Mouse (Mus musculus) liver, postnatal 0 days (tissue): Measurements from ENCODE around the gene Cldn1. TPM values are rescaled to one million over a fixed set of nuclear protein-coding genes. Genes with fewer than 3 reads are reported as not detected.

Experiments
- ATAC-seq: fragments of 200-750 bp; cut with Nextera tagmentation; 2 replicates; pipeline ENCODE4 v1.8.0; 2017; ENCODE audit warnings: mild to moderate bottlenecking, moderate library complexity
- DNase-seq: peaks from one replicate; pipeline ENCODE4 v3.0.0-alpha.2; 2016
- H3K27ac ChIP-seq: fragments of 300-500 bp; sonication (generic); 2 replicates; pipeline ENCODE4 v1.5.1; 2014; ENCODE audit warnings: antibody characterized with exemption, moderate library complexity, mild to moderate bottlenecking, low read depth
- H3K27me3 ChIP-seq: fragments of 300-500 bp; sonication (generic); 2 replicates; pipeline ENCODE4 v1.6.1; 2014; ENCODE audit warnings: low read length, control low read depth, mixed read lengths; ENCODE audit not compliant: insufficient read depth
- H3K36me3 ChIP-seq: fragments of 300-500 bp; sonication (generic); replicated peaks from 2 replicates; pipeline ENCODE4 v1.6.1; 2014; ENCODE audit warnings: mild to moderate bottlenecking, control low read depth, low read length, moderate library complexity, mixed read lengths; ENCODE audit not compliant: insufficient read depth
- H3K4me1 ChIP-seq: fragments of 300-500 bp; sonication (generic); 2 replicates; pipeline ENCODE4 v1.6.1; 2014; ENCODE audit warnings: antibody characterized with exemption, mild to moderate bottlenecking, control low read depth; ENCODE audit not compliant: insufficient read depth
- H3K4me2 ChIP-seq: fragments of 300-500 bp; sonication (generic); 2 replicates; pipeline ENCODE4 v1.6.1; 2014; ENCODE audit warnings: low read depth, mild to moderate bottlenecking, low read length, moderate library complexity, mixed read lengths
- H3K4me3 ChIP-seq: fragments of 300-500 bp; sonication (generic); 2 replicates; pipeline ENCODE4 v1.5.1; 2014; ENCODE audit warnings: low read depth, low read length
- H3K9ac ChIP-seq: fragments of 300-500 bp; sonication (generic); replicated peaks from 2 replicates; pipeline ENCODE4 v1.6.1; 2014; ENCODE audit warnings: mild to moderate bottlenecking, moderate library complexity
- H3K9me3 ChIP-seq: fragments of 300-500 bp; sonication (generic); 2 replicates; pipeline ENCODE4 v1.6.1; 2016; ENCODE audit warnings: mild to moderate bottlenecking, control low read depth, low read length, mixed read lengths
- CTCF ChIP-seq: sonication (generic); IDR thresholded peaks from 2 replicates; pipeline ENCODE4 v1.5.1; 2016; ENCODE audit warnings: antibody characterized with exemption, low read depth
- EP300 ChIP-seq: IDR thresholded peaks from 2 replicates; pipeline ENCODE4 v1.6.1; 2016; ENCODE audit warnings: antibody characterized with exemption, low read depth, mild to moderate bottlenecking
- WGBS: fragments of 180-500 bp; shearing (Covaris S2); extraction: QIAGEN DNeasy Blood & Tissue Kit; methylation state at CpG from one replicate; pipeline ENCODE4 v1.1.7; 2014; ENCODE audit not compliant: insufficient replicate concordance; 5-methylcytosine and 5-hydroxymethylcytosine counted together
- polyA plus RNA-seq: library from polyadenylated mRNA; unstranded; fragments of >200 nt; fragmentation: Nextera tagmentation; extraction: Ambion mirVana; gene quantifications from 2 replicates; pipeline ENCODE4 v1.2.1, GENCODE M21; 2015

The Cldn1 gene
- polyA plus RNA-seq, 1 experiment from 2014 or later = 90.0 TPM

- H3K9ac ChIP-seq = no peak overlapping the region
- DNase-seq (no peak), ATAC-seq (no peak)
- no peak overlapping the region for H3K4me3 ChIP-seq
- no peaks in the 10 kb centered on the region for H3K27me3 ChIP-seq
- H3K4me2 ChIP-seq = no peak overlapping the region
- TF ChIP-seq EP300 = no peak
- no peak for TF ChIP-seq CTCF
- peaks cover 6% of the 10 kb centered on the region; the same call in 1 of the 2 replicates for H3K4me1 ChIP-seq
- peaks cover 10% of the 10 kb centered on the region; the same call in 1 of the 2 replicates for H3K36me3 ChIP-seq
- H3K9me3 ChIP-seq = no peaks in the 10 kb centered on the region
- 75% methylated on average over 3 of the region's 3 CpGs for WGBS
- no peak overlapping the region for H3K27ac ChIP-seq
Observed at GRCm38 (mm10) chr16:26360694-26361093, 10.9 kb downstream of the Cldn1 start.

GRCm38 (mm10) chr16:26359619-26360018 is 12.0 kb downstream of the Cldn1 start:
- Histone ChIP-seq H3K27me3 (no peaks in the 10 kb centered on the region), H3K9ac (no peak overlapping the region), H3K4me2 (no peak overlapping the region), H3K36me3 (peaks cover 10% of the 10 kb centered on the region; the same call in 1 of the 2 replicates), H3K9me3 (no peaks in the 10 kb centered on the region), H3K4me3 (no peak overlapping the region), H3K4me1 (peaks cover 6% of the 10 kb centered on the region; the same call in 1 of the 2 replicates), H3K27ac (peak overlapping the region; percentile 83)
- DNase-seq = no peak
- no peak for ATAC-seq
- 75% methylated on average over 4 of the region's 4 CpGs for WGBS
- TF ChIP-seq CTCF (no peak), EP300 (no peak)

GRCm38 (mm10) chr16:26358898-26359297 is 12.7 kb downstream of the Cldn1 start:
- DNase-seq (no peak), ATAC-seq (peak; percentile 80)
- peaks cover 10% of the 10 kb centered on the region; the same call in 1 of the 2 replicates for H3K36me3 ChIP-seq
- peak overlapping the region; percentile 83 for H3K27ac ChIP-seq
- WGBS = 68% methylated on average over 5 of the region's 5 CpGs
- H3K4me3 ChIP-seq = no peak overlapping the region
- H3K9ac ChIP-seq = no peak overlapping the region
- H3K4me2 ChIP-seq = no peak overlapping the region
- H3K4me1 ChIP-seq = peaks cover 6% of the 10 kb centered on the region; the same call in 1 of the 2 replicates
- no peaks in the 10 kb centered on the region for H3K27me3 ChIP-seq
- no peaks in the 10 kb centered on the region for H3K9me3 ChIP-seq
- TF ChIP-seq EP300 (no peak), CTCF (no peak)

- Histone ChIP-seq H3K27me3 (no peaks in the 10 kb centered on the region), H3K9me3 (no peaks in the 10 kb centered on the region), H3K9ac (no peak overlapping the region), H3K4me1 (peaks cover 6% of the 10 kb centered on the region; the same call in 1 of the 2 replicates), H3K4me2 (no peak overlapping the region), H3K36me3 (peaks cover 10% of the 10 kb centered on the region; the same call in 1 of the 2 replicates), H3K4me3 (no peak overlapping the region), H3K27ac (peak overlapping the region; percentile 83)
- 54% methylated on average over 5 of the region's 5 CpGs for WGBS
- no peak for DNase-seq
- TF ChIP-seq CTCF (no peak), EP300 (peak; percentile 48; the same call in 1 of the 2 replicates)
- ATAC-seq = peak; percentile 86
Observed at GRCm38 (mm10) chr16:26357863-26358780, 13.5 kb downstream of the Cldn1 start.

- 50% methylated on average over 1 of the region's 1 CpGs for WGBS
- H3K4me2 ChIP-seq = no peak overlapping the region
- no peak overlapping the region for H3K9ac ChIP-seq
- H3K9me3 ChIP-seq = no peaks in the 10 kb centered on the region
- H3K4me1 ChIP-seq = peaks cover 6% of the 10 kb centered on the region; the same call in 1 of the 2 replicates
- no peak overlapping the region for H3K27ac ChIP-seq
- H3K27me3 ChIP-seq = no peaks in the 10 kb centered on the region
- DNase-seq (no peak), ATAC-seq (no peak)
- H3K4me3 ChIP-seq = no peak overlapping the region
- 0 out of 2 replicates have a peak, but pooled peaks cover 2% of the 10 kb centered on the region for H3K36me3 ChIP-seq
- TF ChIP-seq CTCF (no peak), EP300 (no peak)
Observed at GRCm38 (mm10) chr16:26355513-26355912, 16.1 kb downstream of the Cldn1 start.

- no peak for DNase-seq
- TF ChIP-seq EP300 (no peak), CTCF (no peak)
- no peak overlapping the region for H3K27ac ChIP-seq
- ATAC-seq = no peak
- no peak overlapping the region for H3K4me3 ChIP-seq
- no peaks in the 10 kb centered on the region for H3K36me3 ChIP-seq
- no peaks in the 10 kb centered on the region for H3K27me3 ChIP-seq
- no peak overlapping the region for H3K9ac ChIP-seq
- 85% methylated on average over 4 of the region's 4 CpGs for WGBS
- H3K9me3 ChIP-seq = no peaks in the 10 kb centered on the region
- H3K4me2 ChIP-seq = no peak overlapping the region
- H3K4me1 ChIP-seq = peaks cover 3% of the 10 kb centered on the region; the same call in 1 of the 2 replicates
Observed at GRCm38 (mm10) chr16:26350786-26351185, 20.9 kb downstream of the Cldn1 start.
